Mouse (Mus musculus) heart, adult 2 months (tissue): ENCODE data around the gene Omt2a. TPM values are rescaled to one million over a fixed set of nuclear protein-coding genes. Genes with fewer than 3 reads are reported as not detected.
"Not testable (repeated sequence)": the region's sequence is repeated elsewhere in the genome, so short reads cannot be mapped to it uniquely, and the experiment has no call there.

Experiments used
- DNase-seq, 2 experiments: peaks; one replicate each; pipeline ENCODE4 v3.0.0; 2021
- H3K27ac ChIP-seq: fragments of 200-600 bp; 2 replicates; pipeline ENCODE4 v1.8.1; 2022
- H3K27me3 ChIP-seq: fragments of 200-500 bp; 2 replicates; pipeline ENCODE4 v1.6.1; 2012; ENCODE audit warnings: mild to moderate bottlenecking, low read length, inconsistent platforms, mixed read lengths; ENCODE audit not compliant: control insufficient read depth, insufficient read depth
- H3K36me3 ChIP-seq: fragments of 200-500 bp; 2 replicates; pipeline ENCODE4 v1.6.1; 2012; ENCODE audit warnings: low read length, inconsistent platforms; ENCODE audit not compliant: control insufficient read depth, insufficient read depth
- H3K4me1 ChIP-seq: fragments of 200-500 bp; 2 replicates; pipeline ENCODE4 v1.6.1; 2011; ENCODE audit warnings: low read length; ENCODE audit not compliant: control insufficient read depth, insufficient read depth
- H3K4me3 ChIP-seq: fragments of 200-600 bp; 2 replicates; pipeline ENCODE4 v1.8.1; 2022
- H3K79me2 ChIP-seq: fragments of 200-500 bp; replicated peaks from 2 replicates; pipeline ENCODE4 v1.6.1; 2012; ENCODE audit warnings: mild to moderate bottlenecking, inconsistent platforms, low read length, moderate library complexity, mixed read lengths; ENCODE audit not compliant: control insufficient read depth, insufficient read depth
- H3K9ac ChIP-seq: fragments of 200-500 bp; 2 replicates; pipeline ENCODE4 v1.6.1; 2012; ENCODE audit warnings: low read depth, mild to moderate bottlenecking, control low read depth, inconsistent platforms, low read length, mixed read lengths
- CTCF ChIP-seq: fragments of 200-600 bp; IDR thresholded peaks from 2 replicates; pipeline ENCODE4 v1.8.1; 2022; ENCODE audit warnings: antibody characterized with exemption, mild to moderate bottlenecking, moderate library complexity
- EP300 ChIP-seq: fragments of 200-500 bp; IDR thresholded peaks from 2 replicates; pipeline ENCODE4 v1.6.1; 2011; ENCODE audit warnings: low read depth, low read length, control low read depth; ENCODE audit not compliant: insufficient read depth
- POLR2A ChIP-seq: fragments of 200-500 bp; IDR thresholded peaks from 2 replicates; pipeline ENCODE4 v1.6.1; 2011; ENCODE audit warnings: mild to moderate bottlenecking, low read depth, low read length, control low read depth; ENCODE audit not compliant: insufficient read depth
- WGBS: fragments of 180-500 bp; shearing (Covaris S2); methylation state at CpG from one replicate; pipeline ENCODE4 v1.1.7; 2018; 5-methylcytosine and 5-hydroxymethylcytosine counted together
- intact Hi-C: fragments of 180-260 bp; cut with DNase I; formaldehyde crosslinking; loops from one replicate; pipeline ENCODE4 v1.15.1; 2025
- polyA plus RNA-seq: library from polyadenylated mRNA; depleted of rRNA; stranded (reverse); fragments of >200 nt; gene quantifications from 2 replicates; pipeline ENCODE4 v1.2.3, GENCODE M21; 2012
- total RNA-seq, 2 experiments: library from RNA; stranded (reverse); gene quantifications; 2 replicates each; pipeline ENCODE4 v1.2.3; 2021

Omt2a gene
- total and polyA plus RNA-seq, 3 experiments: not detected

DNA sequence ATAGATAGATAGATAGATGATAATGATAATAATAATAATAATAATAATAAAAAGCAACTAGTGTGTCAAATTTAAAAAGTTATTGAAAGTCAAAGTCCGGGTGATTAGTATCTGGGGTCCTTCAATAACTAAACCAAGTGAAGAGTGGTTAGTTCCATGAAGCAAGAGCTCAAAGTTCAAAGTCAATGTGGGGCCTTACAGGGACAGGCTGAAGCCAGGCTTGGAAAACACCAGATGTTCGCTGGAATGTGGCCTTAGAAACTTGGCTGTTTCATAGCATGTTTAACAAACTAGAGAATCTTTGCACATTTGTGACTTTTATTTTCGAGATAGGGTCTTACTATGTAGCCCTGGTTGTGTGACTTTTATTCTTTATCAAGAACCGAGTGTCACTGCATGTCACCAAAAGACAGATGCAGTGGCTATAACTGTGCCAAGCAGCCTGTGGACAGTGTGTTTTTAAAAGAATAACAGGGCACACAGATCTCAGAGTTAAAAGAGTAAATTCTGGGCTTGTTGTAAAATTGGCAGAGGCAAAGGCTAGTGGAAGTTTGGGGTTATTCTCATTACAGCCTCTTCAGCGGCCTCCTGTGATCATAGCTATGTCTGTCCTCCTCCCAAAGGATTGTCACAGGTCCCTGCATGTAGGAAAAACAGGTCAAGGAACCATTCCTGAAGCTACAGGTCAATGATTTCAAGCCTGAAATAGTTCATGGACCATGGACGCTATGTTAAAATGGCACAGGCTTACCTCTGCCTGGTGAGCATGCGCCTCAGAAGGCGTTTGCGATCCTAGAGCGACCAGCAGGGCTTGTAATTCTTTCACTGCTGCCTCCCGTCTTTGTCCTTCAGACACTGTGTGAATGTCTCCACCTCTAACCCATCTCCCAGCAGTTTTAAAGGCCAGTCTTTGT, 40.3 kb upstream of the Omt2a start:
- 75% methylated on average over 11 of the region's 11 CpGs for WGBS
- no peak for DNase-seq
- no peaks in the 10 kb centered on the region for H3K79me2 ChIP-seq
- no peak overlapping the region for H3K9ac ChIP-seq
- H3K4me3 ChIP-seq: no peak overlapping the region
- no peak overlapping the region for H3K27ac ChIP-seq
- no peaks in the 10 kb centered on the region for H3K36me3 ChIP-seq
- intact Hi-C loops: no loop called here
- TF ChIP-seq POLR2A (no peak), EP300 (no peak), CTCF (no peak)
- no peaks in the 10 kb centered on the region for H3K4me1 ChIP-seq
- no peaks in the 10 kb centered on the region for H3K27me3 ChIP-seq

DNA sequence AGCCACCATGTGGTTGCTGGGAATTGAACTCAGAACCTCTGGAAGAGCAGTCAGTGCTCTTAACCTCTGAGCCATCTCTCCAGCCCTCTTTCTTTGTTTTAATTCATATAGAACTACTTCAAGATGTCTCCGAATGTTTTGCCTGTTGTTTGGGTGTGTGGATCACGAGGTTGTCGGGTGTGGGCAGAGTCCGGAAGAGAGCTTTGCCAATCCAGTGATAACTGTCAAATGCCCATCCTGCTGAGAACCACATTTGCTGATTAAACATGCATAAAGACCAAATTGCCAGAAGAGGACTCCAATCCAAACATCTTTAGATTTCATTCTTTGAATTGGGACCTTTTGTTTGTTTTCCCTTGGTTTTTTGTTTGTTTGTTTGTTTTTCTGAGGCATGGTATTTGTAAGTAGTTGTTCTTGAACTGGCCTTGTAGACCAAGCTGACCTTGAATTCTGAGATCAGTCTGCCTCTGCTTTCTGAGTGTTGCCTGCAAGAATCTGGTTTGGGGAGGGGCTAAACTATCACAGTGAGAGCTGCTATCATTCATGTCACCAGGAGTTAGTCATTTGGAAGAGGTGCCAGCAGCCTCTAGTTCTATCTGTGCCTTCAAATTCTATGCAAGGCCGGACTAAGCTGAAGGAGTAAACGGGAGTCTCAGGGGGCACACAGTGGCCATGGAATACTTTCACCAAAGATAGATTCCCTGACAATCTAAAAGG, 37.1 kb upstream of the Omt2a start:
- TF ChIP-seq EP300 (no peak), POLR2A (no peak), CTCF (no peak)
- intact Hi-C loops: no loop called here

DNA sequence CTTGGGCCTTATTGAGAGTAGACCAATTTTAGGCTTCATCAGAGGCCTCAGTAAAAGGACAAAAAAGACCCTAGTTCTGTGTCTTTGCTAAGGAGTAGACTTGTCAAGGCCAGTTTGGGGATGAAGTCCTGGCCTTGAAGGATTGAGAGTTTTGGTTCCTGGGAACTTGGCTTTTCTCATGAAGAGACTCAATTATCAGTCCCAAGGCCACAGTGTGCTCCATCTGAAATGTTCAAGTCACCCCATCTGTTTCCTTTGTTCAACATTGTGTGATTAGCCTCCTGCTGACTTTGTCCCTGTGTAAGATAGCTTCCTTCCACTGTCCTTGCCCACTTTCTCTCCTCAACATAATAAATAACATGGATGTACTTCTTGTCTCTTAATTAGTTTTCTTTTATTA, 35.4 kb upstream of the Omt2a start:
- H3K36me3 ChIP-seq, DNase-seq, H3K79me2 ChIP-seq, H3K27ac ChIP-seq, H3K4me3 ChIP-seq, H3K4me1 ChIP-seq, H3K27me3 ChIP-seq, intact Hi-C loops, H3K9ac ChIP-seq: not testable (repeated sequence)

More for the DNA sequence above, 37.1 kb upstream of the Omt2a start:
- no peak overlapping the region for H3K27ac ChIP-seq
- no peaks in the 10 kb centered on the region for H3K36me3 ChIP-seq
- no peak overlapping the region for H3K4me3 ChIP-seq
- H3K9ac ChIP-seq: no peak overlapping the region
- DNase-seq: no peak
- H3K79me2 ChIP-seq: no peaks in the 10 kb centered on the region
- no peaks in the 10 kb centered on the region for H3K27me3 ChIP-seq
- WGBS: 72% methylated on average over 6 of the region's 6 CpGs
- no peaks in the 10 kb centered on the region for H3K4me1 ChIP-seq

DNA sequence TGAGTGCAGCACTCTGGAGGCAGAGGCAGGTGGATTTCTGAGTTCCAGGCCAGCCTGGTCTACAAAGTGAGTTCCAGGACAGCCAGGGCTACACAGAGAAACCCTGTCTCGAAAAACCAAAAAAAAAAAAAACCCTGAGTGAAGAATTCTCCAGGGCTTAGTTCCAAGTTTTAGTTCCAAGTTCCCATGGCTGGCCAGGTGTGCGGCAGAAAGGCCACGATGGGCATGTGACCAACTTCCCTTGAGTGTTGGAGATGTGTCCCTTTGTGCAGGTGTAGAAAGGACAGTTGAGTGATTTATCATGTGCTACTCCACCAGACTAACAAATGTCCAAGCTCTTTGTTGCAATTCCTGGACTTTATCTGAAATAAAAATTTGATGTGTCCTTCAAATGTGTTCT, 34.5 kb upstream of the Omt2a start:
- not testable (repeated sequence) for H3K27me3 ChIP-seq

DNA sequence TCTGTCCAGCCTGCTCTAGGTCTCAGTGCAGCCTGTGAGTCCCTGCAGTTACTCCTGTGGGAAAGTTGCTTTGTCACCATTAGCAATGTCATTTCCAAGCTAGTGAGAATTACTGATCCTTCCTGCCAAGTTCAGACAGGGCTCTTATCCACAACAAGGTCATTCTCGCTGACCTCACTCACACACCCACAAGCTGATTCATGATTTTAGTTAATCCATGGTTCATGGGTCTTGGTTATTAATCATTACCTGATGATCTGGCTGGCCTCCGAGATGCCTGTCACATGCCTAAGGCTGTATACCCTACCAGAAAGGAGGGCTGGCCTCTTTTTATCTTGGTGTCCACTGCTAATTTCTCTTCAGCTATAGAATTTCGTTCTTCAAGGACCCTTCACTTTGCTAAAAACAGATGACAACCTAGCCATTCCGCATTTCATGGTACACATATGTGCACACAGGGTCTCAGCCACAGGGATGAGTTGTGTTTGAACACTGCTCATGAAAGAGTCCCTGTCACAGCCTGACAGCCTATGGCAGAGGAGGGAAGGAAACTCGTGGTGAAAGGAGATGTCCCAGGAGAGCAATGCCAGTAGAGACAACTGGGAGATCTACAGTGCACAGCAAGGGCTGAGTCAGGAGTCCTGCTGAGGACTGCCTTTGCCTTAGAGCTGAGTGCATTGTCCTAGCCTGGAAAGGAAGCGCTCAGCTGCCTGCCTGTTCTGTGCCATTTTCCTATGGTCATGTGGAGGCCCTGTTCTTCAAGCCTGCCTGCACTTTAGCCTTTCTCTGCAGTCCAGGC, 33.8 kb upstream of the Omt2a start:
- H3K4me3 ChIP-seq, H3K79me2 ChIP-seq, intact Hi-C loops, H3K4me1 ChIP-seq, H3K36me3 ChIP-seq, H3K27ac ChIP-seq, H3K27me3 ChIP-seq, H3K9ac ChIP-seq: not testable (repeated sequence)
- WGBS: 61% methylated on average over 6 of the region's 6 CpGs
- DNase-seq: peak in 1 of 2 experiments; percentile 7

More for the DNA sequence above, 34.5 kb upstream of the Omt2a start:
- H3K36me3 ChIP-seq, H3K4me3 ChIP-seq, DNase-seq, intact Hi-C loops, H3K79me2 ChIP-seq, H3K27ac ChIP-seq, H3K9ac ChIP-seq, H3K4me1 ChIP-seq: not testable (repeated sequence)
- 76% methylated on average over 3 of the region's 3 CpGs for WGBS

DNA sequence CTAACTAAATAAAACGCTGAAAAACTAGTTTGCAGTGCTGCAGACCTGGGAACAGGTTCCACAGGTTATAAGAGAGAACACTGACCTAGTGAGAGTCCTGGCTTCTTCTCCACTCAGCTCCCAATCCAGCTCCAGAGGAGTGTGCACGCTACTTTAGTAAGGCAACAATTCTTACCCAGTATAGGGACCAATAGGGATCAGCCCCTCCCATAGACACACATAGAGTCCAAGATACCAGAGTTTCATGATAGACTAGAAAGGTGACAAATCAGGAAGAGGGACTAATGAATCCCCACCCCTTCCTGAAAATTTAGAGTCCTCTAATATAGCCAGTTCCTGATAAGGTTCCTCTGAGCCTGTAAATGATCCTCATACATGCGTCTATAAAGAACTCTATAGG, 32.4 kb upstream of the Omt2a start:
- Histone ChIP-seq H3K27ac (no peak overlapping the region), H3K9ac (no peak overlapping the region), H3K36me3 (no peaks in the 10 kb centered on the region), H3K27me3 (no peaks in the 10 kb centered on the region), H3K79me2 (no peaks in the 10 kb centered on the region), H3K4me1 (no peaks in the 10 kb centered on the region), H3K4me3 (no peak overlapping the region)
- DNase-seq: no peak
- TF ChIP-seq POLR2A: no peak
- no peak for TF ChIP-seq CTCF
- no peak for TF ChIP-seq EP300
- intact Hi-C loops: no loop called here
- 57% methylated on average over 3 of the region's 3 CpGs for WGBS

DNA sequence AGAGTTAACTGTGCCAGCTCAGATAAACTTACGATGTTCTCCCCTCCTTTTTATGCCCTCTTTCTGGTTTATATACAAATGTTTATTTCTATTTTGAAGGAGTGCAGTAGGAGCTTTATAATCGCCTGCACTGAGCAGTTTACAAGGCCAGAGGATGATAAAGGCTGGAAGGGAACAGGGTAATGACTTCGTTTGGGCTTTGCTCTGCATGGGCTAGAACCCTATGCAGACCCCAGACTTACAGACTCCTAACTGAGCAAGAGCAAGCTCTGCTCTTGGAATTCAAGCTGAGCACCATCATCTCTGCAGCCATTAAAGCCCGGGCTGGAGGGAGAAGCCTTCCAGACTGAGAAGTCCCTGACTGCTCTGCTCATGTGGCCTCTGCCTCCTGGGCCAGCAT, 30.6 kb upstream of the Omt2a start:
- intact Hi-C loops, H3K27ac ChIP-seq, DNase-seq, H3K79me2 ChIP-seq, H3K27me3 ChIP-seq, H3K36me3 ChIP-seq, H3K4me1 ChIP-seq, H3K4me3 ChIP-seq, H3K9ac ChIP-seq: not testable (repeated sequence)
- 63% methylated on average over 4 of the region's 4 CpGs for WGBS

DNA sequence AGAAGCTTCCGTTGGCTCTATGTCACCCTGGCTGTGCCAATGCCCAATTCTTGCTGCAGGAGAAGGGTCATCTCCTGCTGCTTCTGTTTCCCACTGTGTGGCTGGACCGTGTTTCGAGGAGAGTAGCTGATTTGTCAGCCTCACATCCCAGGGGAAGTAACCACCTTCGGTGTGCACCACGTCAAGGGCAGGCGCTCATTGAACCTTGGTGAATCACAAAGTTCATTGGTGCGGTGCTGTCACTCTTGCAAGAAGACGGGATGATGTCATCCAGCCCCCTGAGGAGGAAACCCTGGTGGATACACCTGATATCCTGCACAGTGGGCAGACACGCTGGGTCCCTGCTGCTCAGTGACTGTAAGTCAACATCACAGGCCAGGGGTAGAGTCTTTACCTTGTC, 28.5 kb upstream of the Omt2a start:
- H3K36me3 ChIP-seq, DNase-seq, H3K9ac ChIP-seq, intact Hi-C loops, H3K27ac ChIP-seq, H3K27me3 ChIP-seq, H3K4me1 ChIP-seq, H3K79me2 ChIP-seq, H3K4me3 ChIP-seq: not testable (repeated sequence)
- 73% methylated on average over 9 of the region's 9 CpGs for WGBS
